Mouse (Mus musculus): ENCODE measurements around the gene Slc17a7. TPM values are rescaled to one million over a fixed set of nuclear protein-coding genes. Genes with fewer than 3 reads are reported as not detected.
A peak's percentile ranks its signal among the peaks of the same experiment; 100 is the strongest.

Gene Slc17a7
- polyA plus RNA-seq, 1 experiment from 2014 or later: 0.19 TPM

- peak; percentile 83 for ATAC-seq
- DNase-seq (ENCODE audit: low read depth, low spot score): peak; percentile 62
- no peak for TF ChIP-seq CTCF (IDR thresholded peaks at IDR 0.05)
- CTCF ChIA-PET: interaction anchor here (0.7 to 2.7 kb wide), 4 partner anchors 9 to 94 kb away, joined by 3 to 10 read pairs (median 4); partner anchors contain the start of genes Flt3l, Gm45713 and Slc17a7
- H3K27me3 ChIP-seq: no peaks in the 10 kb centered on the region
- POLR2A ChIA-PET: interaction anchor here (0.7 kb wide), 1 partner anchor 11 kb away, joined by 3 read pairs; no protein-coding TSS in a partner anchor
- in situ Hi-C loops (cut with MboI; ENCODE audit: low pct_unique_long_range_greater_than_20kb): no loop called here
Measured at GRCm38 (mm10) chr7:45154096-45154992, 9.4 kb upstream of the Slc17a7 start, which contains the start of the genes Pih1d1 and Aldh16a1. TSS of gene Pih1d1 (plus strand) at chr7:45154303. TSS of gene Aldh16a1 (minus strand) at chr7:45154584.

GRCm38 (mm10) chr7:45154993-45155514 lies 8.7 kb upstream of the Slc17a7 start:
- DNase-seq (ENCODE audit: low read depth, low spot score): no peak

GRCm38 (mm10) chr7:45155590-45155989 lies 8.2 kb upstream of the Slc17a7 start:
- CTCF ChIA-PET: interaction anchor here (0.6 to 1.6 kb wide), 3 partner anchors 7 to 145 kb away, joined by 3 to 5 read pairs (median 3); partner anchors contain the start of gene Slc17a7
- in situ Hi-C loops (cut with MboI; ENCODE audit: low pct_unique_long_range_greater_than_20kb): no loop called here
- POLR2A ChIA-PET: interaction anchor here (0.6 kb wide), 1 partner anchor 49 kb away, joined by 3 read pairs; the partner anchor contains the start of gene Ccdc155
- TF ChIP-seq CTCF (IDR thresholded peaks at IDR 0.05): no peak
- no peak for ATAC-seq
- no peak for DNase-seq (ENCODE audit: low read depth, low spot score)
- H3K27me3 ChIP-seq: no peaks in the 10 kb centered on the region

More at GRCm38 (mm10) chr7:45154993-45155514, 8.7 kb upstream of the Slc17a7 start:
- ATAC-seq: no peak
- POLR2A ChIA-PET: interaction anchor here (0.6 to 0.7 kb wide), 2 partner anchors 11 to 50 kb away, joined by 3 read pairs; partner anchors contain the start of gene Ccdc155
- CTCF ChIA-PET: interaction anchor here (0.6 to 2.7 kb wide), 5 partner anchors 8 to 146 kb away, joined by 3 to 10 read pairs (median 3); partner anchors contain the start of genes Flt3l, Gm45713 and Slc17a7
- in situ Hi-C loops (cut with MboI; ENCODE audit: low pct_unique_long_range_greater_than_20kb): no loop called here
- TF ChIP-seq CTCF (IDR thresholded peaks at IDR 0.05): no peak
- no peaks in the 10 kb centered on the region for H3K27me3 ChIP-seq

GRCm38 (mm10) chr7:45156206-45156605 lies 7.5 kb upstream of the Slc17a7 start:
- no peak for ATAC-seq
- ChIA-PET CTCF (no interaction called here), POLR2A (no interaction called here)
- in situ Hi-C loops (cut with MboI; ENCODE audit: low pct_unique_long_range_greater_than_20kb): no loop called here
- H3K27me3 ChIP-seq: no peaks in the 10 kb centered on the region
- DNase-seq (ENCODE audit: low read depth, low spot score): no peak
- TF ChIP-seq CTCF (IDR thresholded peaks at IDR 0.05): no peak

- TF ChIP-seq CTCF (IDR thresholded peaks at IDR 0.05): no peak
- no peak for DNase-seq (ENCODE audit: low read depth, low spot score)
- in situ Hi-C loops (cut with MboI; ENCODE audit: low pct_unique_long_range_greater_than_20kb): no loop called here
- ChIA-PET POLR2A (no interaction called here), CTCF (interaction anchor here (1.3 kb wide), 1 partner anchor 41 kb away, joined by 4 read pairs; no protein-coding TSS in a partner anchor)
- no peaks in the 10 kb centered on the region for H3K27me3 ChIP-seq
- ATAC-seq: no peak
Measured at GRCm38 (mm10) chr7:45157459-45157858, 6.3 kb upstream of the Slc17a7 start.

- TF ChIP-seq CTCF (IDR thresholded peaks at IDR 0.05): no peak
- CTCF ChIA-PET: no interaction called here
- peaks cover 6% of the 10 kb centered on the region for H3K27me3 ChIP-seq
- no peak for ATAC-seq
- DNase-seq (ENCODE audit: low read depth, low spot score): no peak
- POLR2A ChIA-PET: no interaction called here
- in situ Hi-C loops (cut with MboI; ENCODE audit: low pct_unique_long_range_greater_than_20kb): no loop called here
Measured at GRCm38 (mm10) chr7:45158991-45159390, 4.8 kb upstream of the Slc17a7 start.

GRCm38 (mm10) chr7:45160316-45160800 lies 3.4 kb upstream of the Slc17a7 start:
- POLR2A ChIA-PET: no interaction called here
- no peak for TF ChIP-seq CTCF (IDR thresholded peaks at IDR 0.05)
- in situ Hi-C loops (cut with MboI; ENCODE audit: low pct_unique_long_range_greater_than_20kb): loop anchor here (10.0 kb wide), 1 partner anchor 194 kb away; no protein-coding TSS in a partner anchor
- H3K27me3 ChIP-seq: peaks cover 16% of the 10 kb centered on the region
- CTCF ChIA-PET: interaction anchor here (1.0 to 2.7 kb wide), 2 partner anchors 38 kb away, joined by 4 to 30 read pairs; no protein-coding TSS in a partner anchor
- no peak for ATAC-seq
- DNase-seq (ENCODE audit: low read depth, low spot score): no peak

- no peak for TF ChIP-seq CTCF (IDR thresholded peaks at IDR 0.05)
- H3K27me3 ChIP-seq: peaks cover 19% of the 10 kb centered on the region
- no peak for ATAC-seq
- POLR2A ChIA-PET: no interaction called here
- DNase-seq (ENCODE audit: low read depth, low spot score): no peak
- CTCF ChIA-PET: interaction anchor here (1.3 to 2.7 kb wide), 3 partner anchors 21 to 38 kb away, joined by 3 to 30 read pairs (median 8); no protein-coding TSS in a partner anchor
- in situ Hi-C loops (cut with MboI; ENCODE audit: low pct_unique_long_range_greater_than_20kb): loop anchor here (10.0 kb wide), 1 partner anchor 194 kb away; no protein-coding TSS in a partner anchor
Measured at GRCm38 (mm10) chr7:45160866-45161265, 2.9 kb upstream of the Slc17a7 start.

GRCm38 (mm10) chr7:45161612-45162473 lies 1.9 kb upstream of the Slc17a7 start:
- in situ Hi-C loops (cut with MboI; ENCODE audit: low pct_unique_long_range_greater_than_20kb): loop anchor here (10.0 kb wide), 1 partner anchor 193 kb away; no protein-coding TSS in a partner anchor
- H3K27me3 ChIP-seq: peaks cover 25% of the 10 kb centered on the region
- CTCF ChIA-PET: interaction anchor here (0.7 to 2.7 kb wide), 13 partner anchors 7 to 138 kb away, joined by 3 to 30 read pairs (median 5); partner anchors contain the start of genes Aldh16a1, Ccdc155 and Pih1d1
- no peak for TF ChIP-seq CTCF (IDR thresholded peaks at IDR 0.05)
- ATAC-seq: peak; percentile 75
- peak; percentile 55 for DNase-seq (ENCODE audit: low read depth, low spot score)
- POLR2A ChIA-PET: interaction anchor here (1.2 kb wide), 1 partner anchor 13 kb away, joined by 3 read pairs; no protein-coding TSS in a partner anchor

All from Patski (cell line).